Mouse (Mus musculus) liver, embryonic 15.5 days (tissue): Measurements from ENCODE around the gene Esyt2. TPM values are rescaled to one million over a fixed set of nuclear protein-coding genes. Genes with fewer than 3 reads are reported as not detected.

Experiments
- ATAC-seq: fragments of 200-750 bp; cut with Nextera tagmentation; 2 replicates; pipeline ENCODE4 v1.8.0; 2017; ENCODE audit warnings: moderate number of reproducible peaks, mild to moderate bottlenecking, moderate library complexity; ENCODE audit not compliant: insufficient read depth
- H3K27ac ChIP-seq: fragments of 300-500 bp; sonication (generic); replicated peaks from 2 replicates; pipeline ENCODE4 v1.5.1; 2015; ENCODE audit warnings: mild to moderate bottlenecking, inconsistent platforms
- H3K27me3 ChIP-seq: fragments of 300-500 bp; sonication (generic); 2 replicates; pipeline ENCODE4 v1.6.1; 2015; ENCODE audit warnings: mild to moderate bottlenecking, inconsistent platforms
- H3K36me3 ChIP-seq: fragments of 300-500 bp; sonication (generic); replicated peaks from 2 replicates; pipeline ENCODE4 v1.6.1; 2015; ENCODE audit warnings: moderate library complexity, mild to moderate bottlenecking, inconsistent platforms
- H3K4me1 ChIP-seq: fragments of 300-500 bp; sonication (generic); replicated peaks from 2 replicates; pipeline ENCODE4 v1.6.1; 2015; ENCODE audit warnings: inconsistent platforms
- H3K4me2 ChIP-seq: fragments of 300-500 bp; sonication (generic); 2 replicates; pipeline ENCODE4 v1.6.1; 2015; ENCODE audit warnings: moderate library complexity, mild to moderate bottlenecking, inconsistent platforms
- H3K4me3 ChIP-seq: fragments of 300-500 bp; sonication (generic); replicated peaks from 2 replicates; pipeline ENCODE4 v1.5.1; 2015; ENCODE audit warnings: mild to moderate bottlenecking, inconsistent platforms
- H3K9ac ChIP-seq: fragments of 300-500 bp; sonication (generic); 2 replicates; pipeline ENCODE4 v1.6.1; 2015; ENCODE audit warnings: moderate library complexity, mild to moderate bottlenecking, inconsistent platforms
- H3K9me3 ChIP-seq: fragments of 300-500 bp; sonication (generic); replicated peaks from 2 replicates; pipeline ENCODE4 v1.6.1; 2016; ENCODE audit warnings: inconsistent platforms
- WGBS: fragments of 180-500 bp; shearing (Covaris S2); methylation state at CpG from one replicate; pipeline ENCODE4 v1.1.7; 2015; ENCODE audit warnings: mixed read lengths; ENCODE audit not compliant: insufficient replicate concordance; 5-methylcytosine and 5-hydroxymethylcytosine counted together
- microRNA-seq: library from miRNA; unstranded; fragments of <30 nt; microRNA quantifications from one replicate; pipeline ENCODE4, GENCODE M21; 2016
- polyA plus RNA-seq: library from polyadenylated mRNA; unstranded; fragments of >200 nt; fragmentation: Nextera tagmentation; extraction: Ambion mirVana; gene quantifications from 2 replicates; pipeline ENCODE4 v1.2.1, GENCODE M21; 2015

The Esyt2 gene
- polyA plus RNA-seq, 1 experiment from 2014 or later, result 9.0 TPM

GRCm38 (mm10) chr12:116438591-116438990 lies 157.6 kb downstream of the Esyt2 start:
- Histone ChIP-seq H3K9me3 (no peaks in the 10 kb centered on the region), H3K4me1 (peaks cover 12% of the 10 kb centered on the region), H3K4me2 (no peak overlapping the region), H3K4me3 (no peak overlapping the region), H3K27me3 (no peaks in the 10 kb centered on the region), H3K9ac (no peak overlapping the region), H3K27ac (no peak overlapping the region), H3K36me3 (peaks cover 90% of the 10 kb centered on the region)
- WGBS, result 85% methylated on average over 5 of the region's 5 CpGs
- ATAC-seq, result no peak

Small RNA genes lying within 50 kb of the gene (microRNA-seq; reads per million reads assigned to microRNA genes)
- gene Gm23190, result not detected

Other genes with a start within 250 kb of the Esyt2 start
- gene Zfp386, start 233.5 kb upstream of the Esyt2 start, polyA plus RNA-seq, result 4.8 and 4.9 TPM in 2 replicates
- gene Vipr2, start 203.5 kb upstream of the Esyt2 start, polyA plus RNA-seq, result 0.23 TPM in 2 replicates
- 3.1 TPM in 2 replicates for gene Wdr60, start 18.2 kb upstream of the Esyt2 start, polyA plus RNA-seq
- gene Gm11027, start 5.8 kb upstream of the Esyt2 start, polyA plus RNA-seq, result not detected in 2 replicates
- 44.1 and 45.2 TPM in 2 replicates for gene Ncapg2, start 124.2 kb downstream of the Esyt2 start, polyA plus RNA-seq
- 0.02 TPM in 1 of 2 replicates, not detected in the other for gene Ptprn2, start 204.5 kb downstream of the Esyt2 start, polyA plus RNA-seq